Mouse (Mus musculus) kidney, postnatal 14 days (tissue): Measurements from ENCODE around the gene Bmpr1a.
A peak's percentile ranks its signal among the peaks of the same experiment; 100 is the strongest.

ENCODE experiments used
- DNase-seq: peaks from one replicate; pipeline ENCODE4 v3.0.0; 2022; ENCODE audit warnings: mixed read lengths

Bmpr1a gene

DNA sequence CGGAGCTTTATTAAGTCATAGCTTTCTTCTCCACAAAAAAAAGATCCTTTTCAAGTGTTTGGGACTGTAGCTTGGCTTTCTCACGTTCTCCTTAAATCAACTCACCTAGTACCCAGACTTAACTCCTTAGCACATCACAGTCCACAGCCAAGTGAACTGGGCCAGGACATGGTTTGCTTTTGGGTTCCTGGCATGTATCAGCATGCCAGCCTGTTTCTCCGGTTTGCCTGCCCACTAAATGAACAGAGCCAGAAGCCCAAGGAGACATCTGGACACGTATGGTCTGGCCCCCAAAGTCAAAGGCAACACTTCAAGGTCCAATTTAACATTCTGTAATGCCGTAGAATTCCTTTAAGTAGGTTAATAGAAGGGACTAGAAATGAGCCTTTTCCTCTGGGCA, 1.2 kb upstream of the Bmpr1a start:
- no peak for DNase-seq

DNA sequence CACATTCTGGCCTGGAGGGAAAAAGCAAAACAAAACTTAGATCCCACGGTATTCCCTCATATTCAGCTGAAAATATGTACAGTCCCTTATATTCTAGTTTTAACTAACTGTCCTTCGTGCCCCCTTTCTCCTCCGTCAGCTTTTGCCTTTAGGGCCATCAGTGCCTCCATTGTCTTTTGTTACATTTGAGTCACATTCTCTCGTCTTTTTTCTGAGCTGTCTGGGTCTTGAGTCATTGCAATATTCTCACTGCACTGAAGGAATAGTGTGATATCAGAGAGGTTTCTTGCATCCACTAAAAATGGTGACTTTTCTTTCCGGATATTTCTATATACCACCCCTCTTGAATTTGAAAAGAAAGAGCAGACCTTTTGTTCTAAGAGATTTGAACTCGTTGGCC, 618 bp upstream of the Bmpr1a start:
- no peak for DNase-seq

DNA sequence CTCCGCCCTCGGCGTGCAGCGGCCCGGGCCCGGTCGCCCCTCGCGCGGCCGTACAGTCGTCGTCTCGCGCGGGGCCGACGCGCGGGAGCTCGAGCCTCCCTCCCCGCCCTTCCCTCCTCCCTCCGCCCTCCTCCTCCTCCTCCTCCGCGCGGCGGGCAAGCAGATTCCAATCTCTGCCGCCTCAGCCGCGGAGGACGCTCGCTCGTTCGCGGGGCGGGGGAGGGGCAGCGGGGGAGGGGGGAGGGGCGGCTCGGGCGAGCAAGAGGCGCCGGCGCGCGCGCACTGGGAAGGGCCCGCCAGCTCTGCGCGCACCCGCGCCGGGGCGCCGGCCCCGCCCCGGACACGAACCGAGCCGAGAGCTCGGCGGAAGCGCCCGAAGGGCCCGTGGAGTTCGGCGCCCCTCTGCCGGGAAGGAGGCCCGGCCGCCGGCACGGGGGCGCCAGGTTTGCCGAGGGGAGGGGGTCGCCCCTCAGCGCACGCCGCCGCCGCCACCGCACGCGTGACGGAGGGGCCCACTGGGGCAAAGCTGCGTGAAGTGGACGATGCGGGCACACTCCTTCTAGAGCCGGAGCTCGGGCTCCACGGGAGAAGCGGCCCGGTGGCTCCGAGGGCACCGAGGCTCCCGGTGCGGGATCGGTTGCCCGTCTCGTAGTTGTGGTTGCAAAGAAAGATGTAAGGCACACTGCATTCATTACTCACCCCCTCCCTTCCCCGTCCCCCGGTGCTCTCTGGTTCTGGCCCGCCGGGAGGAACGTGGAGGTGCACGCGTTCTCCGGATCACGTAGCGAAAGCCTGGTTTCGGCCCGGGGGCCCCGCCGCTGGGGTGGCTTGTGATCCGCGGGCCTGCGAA, 441 bp downstream of the Bmpr1a start:
- DNase-seq = peak; percentile 95

DNA sequence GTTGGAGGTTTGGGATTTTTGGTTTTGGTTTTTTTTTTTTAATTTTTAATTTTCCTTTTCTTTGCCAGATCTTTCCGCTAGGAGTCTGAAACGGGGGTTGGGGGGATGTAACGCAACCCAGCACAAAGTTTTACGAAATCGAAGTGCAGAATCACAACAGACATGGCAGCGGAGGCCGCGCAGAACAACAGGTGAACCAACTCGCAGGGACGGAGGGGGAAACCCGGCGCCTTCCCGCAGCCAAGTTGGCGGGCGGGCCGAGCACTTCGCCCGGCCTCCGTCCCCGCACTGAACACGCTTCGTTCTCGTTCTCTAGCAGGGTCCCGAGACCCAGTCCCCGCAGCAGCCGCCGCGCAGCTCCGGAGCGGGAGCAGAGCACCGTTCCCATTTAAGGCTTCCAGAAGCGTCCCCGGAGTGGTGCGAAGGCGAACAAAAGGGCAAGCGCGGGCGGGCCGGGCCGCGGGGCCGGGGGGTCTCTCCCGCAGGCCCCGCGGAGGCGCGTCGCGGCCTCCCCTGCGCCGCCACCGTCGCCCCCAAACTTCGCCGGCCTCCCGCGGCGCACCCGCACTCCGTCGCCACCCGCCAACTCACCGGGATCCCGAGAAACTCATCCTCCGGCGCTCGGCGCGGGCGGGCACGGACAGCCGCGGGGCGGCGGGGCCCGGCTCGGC, 1.2 kb downstream of the Bmpr1a start:
- DNase-seq = peak; percentile 57

DNA sequence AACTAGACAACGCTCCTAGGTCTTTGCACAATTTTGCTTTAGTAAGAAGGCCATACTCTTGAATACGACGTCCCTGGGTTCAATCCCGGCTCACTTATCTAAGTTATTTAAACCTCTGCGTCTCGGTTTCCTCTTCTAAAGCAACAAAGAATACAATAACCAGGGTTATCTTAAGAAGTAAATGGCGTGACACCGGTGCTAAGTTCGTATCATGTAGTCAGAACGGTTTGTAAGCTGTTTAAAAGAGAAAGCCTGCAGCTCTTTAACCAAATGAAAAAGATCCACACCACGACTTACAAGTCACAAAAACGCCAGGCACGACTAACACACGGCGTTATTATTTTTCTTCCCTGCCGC, 1.7 kb downstream of the Bmpr1a start:
- no peak for DNase-seq

DNA sequence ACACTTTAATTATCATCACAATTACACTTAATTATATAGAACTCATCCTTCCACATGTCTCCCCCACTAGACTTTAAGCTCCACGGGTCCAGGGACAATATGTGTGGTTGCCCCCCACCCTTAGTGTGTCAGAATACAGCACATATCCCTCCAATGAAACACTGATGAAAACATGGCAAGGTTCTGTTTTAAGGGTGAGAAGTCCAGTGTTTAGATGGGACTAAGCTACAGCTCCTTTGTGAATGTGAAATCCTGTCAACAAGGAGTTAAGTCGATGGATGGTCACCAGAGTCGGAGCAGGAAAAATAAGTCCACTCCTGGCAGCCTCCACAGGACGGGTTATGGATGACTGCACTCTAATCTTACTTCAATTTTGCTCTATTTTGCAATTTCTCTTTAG, 2.8 kb downstream of the Bmpr1a start:
- DNase-seq = no peak

DNA sequence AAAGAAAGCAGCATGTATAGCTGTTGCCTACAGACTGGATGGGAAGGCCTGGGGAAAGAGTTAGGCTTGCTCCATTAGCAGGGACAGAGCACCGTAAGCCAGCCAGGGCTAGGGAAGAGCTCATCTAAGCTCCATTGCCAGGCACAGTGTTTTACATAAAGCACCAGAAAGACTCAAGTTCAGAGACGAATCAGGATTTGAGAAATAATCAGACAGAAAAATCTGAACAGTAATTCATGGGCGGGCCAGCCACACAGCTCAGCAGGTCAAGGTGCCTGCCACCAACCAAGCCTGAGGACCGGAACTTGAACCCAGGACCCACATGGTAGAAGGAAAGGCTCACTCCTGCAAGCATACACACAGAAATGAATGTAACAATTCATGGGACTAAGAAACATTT, 3.5 kb downstream of the Bmpr1a start:
- DNase-seq = no peak

DNA sequence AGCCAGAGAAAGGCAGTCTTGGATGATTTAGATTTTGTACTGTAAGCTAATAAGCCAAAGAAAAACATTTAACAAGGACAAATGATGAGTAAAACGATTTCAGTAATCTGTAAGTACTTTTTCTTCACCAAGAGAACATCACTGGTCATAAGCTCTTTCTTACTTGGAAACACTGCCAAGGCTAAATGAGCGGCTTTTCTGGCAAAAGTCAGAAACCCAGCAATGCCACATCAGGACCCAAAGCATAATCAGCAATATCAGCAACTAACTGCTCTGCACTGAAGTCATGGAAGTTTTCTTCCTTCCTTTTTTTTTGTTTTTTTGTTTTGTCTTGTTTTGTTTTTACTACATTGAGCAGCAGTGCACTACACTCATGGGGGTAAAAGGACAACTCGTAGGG, 5.8 kb downstream of the Bmpr1a start:
- DNase-seq = no peak

DNA sequence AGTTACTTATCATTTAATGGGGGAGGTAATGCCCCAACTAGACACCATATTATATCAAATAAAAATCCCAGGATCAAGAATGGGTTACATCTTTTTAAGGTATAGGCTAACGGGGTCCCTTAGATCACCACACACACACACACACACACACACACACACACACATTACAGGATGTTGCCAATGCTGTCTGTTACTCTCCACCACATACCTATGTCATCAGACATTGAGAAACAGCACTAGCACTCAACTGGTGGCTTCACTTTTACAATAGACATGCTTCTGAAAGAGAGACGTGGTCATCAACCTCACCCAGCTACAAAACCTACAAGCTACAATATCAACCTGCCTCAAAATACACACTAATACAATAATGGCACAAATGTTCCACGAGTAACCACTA, 9.5 kb downstream of the Bmpr1a start:
- no peak for DNase-seq

DNA sequence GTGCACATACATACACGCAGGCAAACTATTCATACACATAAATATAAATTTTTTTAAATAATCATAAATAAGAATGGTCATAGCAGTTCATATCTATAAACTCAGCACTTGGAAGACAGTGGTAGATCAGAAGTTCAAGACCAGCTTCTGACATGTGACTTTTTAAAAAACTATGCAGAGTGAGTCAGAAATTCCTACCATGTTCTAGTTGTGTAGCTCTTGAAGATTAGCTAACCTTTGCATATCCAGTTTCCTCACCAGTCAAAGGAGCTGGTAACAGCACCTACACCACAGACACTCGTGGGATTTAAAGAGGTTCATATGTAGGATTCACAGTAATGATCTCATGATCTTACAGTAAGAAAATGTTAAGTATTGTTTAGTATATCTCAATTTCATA, 10.5 kb downstream of the Bmpr1a start:
- DNase-seq = no peak

DNA sequence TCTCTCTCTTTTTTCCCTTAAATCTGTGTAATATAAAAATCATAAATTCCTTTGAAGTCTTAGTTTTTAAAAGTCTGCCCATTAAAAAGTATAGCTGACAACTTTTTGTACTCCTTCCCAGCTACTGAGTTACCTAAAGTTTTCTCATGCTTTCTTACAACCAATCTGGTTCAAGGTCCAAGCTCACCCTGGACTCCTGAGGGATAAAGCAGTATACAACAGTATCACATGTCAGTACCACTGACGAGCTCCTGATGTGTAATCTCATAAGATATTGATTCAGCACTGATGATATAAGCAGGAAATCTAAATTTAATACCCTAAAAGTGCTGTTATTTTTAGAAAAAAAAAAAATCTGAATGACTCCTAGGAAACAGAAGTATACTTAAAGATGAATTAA, 12.2 kb downstream of the Bmpr1a start:
- DNase-seq = no peak

DNA sequence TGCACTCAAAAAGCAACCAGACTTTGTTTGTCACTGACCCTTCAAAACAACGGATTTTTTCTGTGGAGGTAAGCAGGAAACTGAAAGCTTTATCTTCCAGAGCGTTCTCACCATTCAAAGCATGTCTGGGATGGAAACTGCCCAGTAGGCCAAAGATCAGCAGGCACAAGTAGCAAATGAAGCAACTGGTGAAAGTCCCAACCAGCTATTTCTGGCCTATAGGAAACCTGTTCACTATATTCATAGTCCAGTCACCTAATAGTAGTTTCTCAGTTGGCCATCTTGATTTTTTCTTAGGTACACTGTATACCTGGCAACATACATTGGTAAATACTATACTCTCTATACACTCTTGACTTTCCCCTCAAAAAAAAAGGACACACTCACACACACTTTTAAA, 13.2 kb downstream of the Bmpr1a start:
- DNase-seq = no peak

DNA sequence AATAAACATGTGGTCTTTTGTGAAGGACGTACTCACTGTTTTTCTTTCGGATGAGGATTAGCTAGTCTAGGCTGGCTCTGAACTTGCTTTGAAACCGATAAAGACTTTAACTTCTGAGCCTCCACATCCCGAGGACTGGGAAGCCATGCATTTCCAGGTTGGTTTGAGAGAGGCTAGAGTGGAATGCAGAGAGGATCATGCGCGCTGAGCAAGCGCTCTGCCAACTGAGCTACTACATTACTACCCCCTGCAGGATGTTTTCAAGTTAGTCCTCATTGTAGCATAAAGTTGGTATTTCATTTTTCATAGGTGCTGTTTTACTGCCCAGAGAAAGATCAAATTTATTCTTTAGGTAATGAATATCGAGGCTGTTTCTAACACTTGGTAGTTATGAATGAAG, 17.0 kb downstream of the Bmpr1a start:
- DNase-seq = no peak

DNA sequence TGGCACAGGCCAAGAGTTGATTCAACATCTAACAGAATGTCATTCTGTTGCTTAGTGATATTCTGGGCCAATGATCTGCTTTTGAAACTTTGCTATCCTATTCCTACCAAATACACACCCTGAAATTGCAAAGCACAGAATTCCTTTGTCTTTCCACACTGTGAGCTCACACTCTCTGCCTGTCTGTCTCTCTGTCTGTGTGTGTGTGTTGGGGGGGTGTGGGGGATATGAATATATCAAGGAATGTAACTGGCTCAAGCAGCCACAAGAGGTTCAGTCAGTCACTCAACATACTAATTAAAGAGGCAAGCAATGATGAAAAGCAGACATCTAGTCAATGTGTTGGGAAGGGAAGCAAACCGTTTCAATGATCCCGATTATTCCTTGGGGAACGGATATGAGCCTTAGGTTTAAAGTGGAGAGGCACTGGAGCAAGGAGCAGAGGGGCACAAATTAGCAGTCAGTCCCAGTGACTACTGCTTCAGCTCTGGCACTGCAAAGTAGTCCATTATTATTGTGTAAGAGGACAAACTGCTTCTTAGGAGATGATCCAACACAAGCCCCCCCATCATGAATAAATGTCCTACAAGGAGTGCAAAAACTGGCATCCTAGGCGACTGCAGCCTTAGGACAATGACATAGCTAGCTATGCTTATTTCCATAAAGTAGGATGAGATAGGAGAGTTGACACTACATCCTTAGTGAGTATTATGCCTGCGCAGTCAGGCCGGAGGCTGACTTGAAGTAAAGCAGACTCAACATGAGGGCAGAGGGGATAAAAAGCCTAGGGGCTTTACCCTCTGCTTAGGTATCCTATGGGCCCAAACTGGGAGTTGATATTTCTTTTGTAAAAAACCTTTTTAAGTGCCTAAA, 19.4 kb downstream of the Bmpr1a start:
- DNase-seq = no peak

DNA sequence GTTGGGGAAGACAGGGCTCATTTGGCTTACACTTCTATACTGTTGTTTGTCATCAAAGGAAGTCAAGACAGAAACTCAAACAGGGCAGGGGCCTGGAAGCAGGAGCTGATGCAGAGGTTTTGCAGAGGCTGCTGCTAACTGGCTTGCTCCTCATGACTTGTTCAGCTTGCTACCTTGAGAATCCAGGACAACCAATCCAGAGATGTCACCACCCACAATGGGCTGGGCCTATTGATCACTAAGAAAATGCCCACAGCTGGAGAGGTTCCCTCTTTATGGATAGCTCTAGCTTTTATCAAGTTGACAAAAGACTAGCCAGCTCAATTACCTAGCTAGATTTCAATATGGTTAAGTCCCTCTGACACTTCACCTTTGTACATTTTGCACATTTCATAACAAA, 31.6 kb downstream of the Bmpr1a start:
- no peak for DNase-seq

DNA sequence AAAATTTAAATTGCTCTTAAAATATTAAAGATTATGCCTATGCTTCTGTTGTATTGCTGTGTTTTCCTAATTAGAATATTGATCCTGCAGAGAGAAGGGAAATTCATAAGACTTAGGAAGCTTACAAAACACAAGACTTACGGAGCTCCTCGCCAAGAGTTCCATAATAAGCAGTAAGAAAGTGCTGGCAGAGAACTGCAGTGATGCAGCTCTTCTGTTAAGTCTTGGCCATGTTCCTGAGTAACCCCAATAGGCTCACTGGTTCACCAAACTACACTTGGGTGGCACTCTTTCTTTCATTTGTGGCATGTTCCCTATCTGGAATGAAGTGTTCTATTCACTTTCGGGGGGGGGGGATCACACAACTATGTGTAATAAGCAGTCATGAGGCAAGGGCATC, 36.9 kb downstream of the Bmpr1a start:
- no peak for DNase-seq

DNA sequence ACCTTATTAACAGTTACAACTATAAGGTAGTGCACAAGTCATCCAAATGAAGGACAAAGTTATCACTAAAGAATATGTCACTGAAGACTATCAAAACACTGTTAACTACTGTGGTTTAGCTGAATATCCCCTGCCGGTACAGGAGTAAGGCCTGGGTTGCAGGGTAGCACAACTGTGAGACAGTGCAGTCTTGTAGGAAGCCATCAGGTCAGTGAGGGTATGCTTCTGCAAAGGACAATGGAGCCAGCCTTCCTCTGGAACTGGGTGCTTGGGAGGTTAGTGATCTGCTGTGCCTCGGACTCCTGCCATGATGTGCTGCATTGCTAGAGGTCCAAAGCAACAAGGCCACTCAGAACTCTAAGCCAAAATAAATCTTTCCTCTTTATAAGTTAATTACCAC, 43.8 kb downstream of the Bmpr1a start:
- DNase-seq = no peak

DNA sequence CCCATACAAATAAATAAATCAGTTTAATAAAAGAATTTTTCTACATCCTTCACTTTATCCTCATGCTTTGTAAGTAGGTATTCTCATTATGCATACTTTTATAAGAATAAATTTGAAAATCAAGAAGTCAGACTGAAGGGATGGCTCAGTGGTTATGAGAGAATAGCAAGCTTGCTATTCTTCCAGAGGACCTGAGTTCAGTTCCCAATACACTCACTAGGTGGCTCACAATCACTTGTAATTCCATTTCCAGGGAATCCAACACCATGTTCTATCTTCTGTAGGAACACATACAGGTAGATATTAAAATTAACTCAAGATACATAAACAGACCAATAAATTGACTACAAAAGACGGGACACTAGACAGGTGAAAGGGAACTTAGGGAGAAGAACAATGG, 44.3 kb downstream of the Bmpr1a start:
- DNase-seq = peak; percentile 67

DNA sequence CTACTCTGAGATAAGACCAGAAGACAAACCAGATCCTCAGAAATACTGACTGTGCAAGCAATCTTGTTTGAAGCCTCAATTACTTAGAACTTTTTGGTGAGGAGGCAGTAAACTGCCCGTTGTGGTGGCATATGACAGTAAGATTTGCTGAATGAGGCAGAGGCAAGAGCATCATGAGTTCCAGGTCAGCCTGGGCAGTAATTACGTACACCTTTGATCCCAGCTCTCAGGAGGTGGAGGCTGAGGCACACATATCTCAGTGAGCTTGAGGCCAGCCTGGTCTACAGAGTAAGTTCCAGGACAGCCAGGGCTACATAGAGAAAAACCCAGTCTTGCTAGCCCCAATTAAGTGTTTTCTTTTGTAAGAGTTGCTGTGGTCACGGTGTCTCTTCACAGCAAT, 48.9 kb downstream of the Bmpr1a start:
- DNase-seq = no peak

DNA sequence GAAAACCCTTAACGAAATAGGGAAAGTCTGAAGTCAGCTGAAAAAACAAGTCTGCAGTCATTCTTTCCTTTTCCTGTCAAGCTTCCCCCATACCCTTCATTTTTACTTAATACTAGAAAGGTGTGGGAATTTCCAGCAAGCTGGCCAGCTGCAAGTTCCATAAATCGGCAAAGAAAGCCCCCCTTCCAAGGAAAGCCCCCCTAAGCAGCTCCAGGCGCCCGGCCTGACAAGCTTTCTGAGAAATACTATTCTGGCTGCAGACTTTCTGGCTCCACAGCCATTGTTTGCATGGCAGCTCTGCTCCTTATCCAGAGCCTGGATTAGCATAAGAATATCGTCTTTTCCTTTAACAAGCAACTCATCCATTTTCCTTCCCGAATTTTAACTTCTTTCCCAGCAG, 49.5 kb downstream of the Bmpr1a start:
- no peak for DNase-seq

DNA sequence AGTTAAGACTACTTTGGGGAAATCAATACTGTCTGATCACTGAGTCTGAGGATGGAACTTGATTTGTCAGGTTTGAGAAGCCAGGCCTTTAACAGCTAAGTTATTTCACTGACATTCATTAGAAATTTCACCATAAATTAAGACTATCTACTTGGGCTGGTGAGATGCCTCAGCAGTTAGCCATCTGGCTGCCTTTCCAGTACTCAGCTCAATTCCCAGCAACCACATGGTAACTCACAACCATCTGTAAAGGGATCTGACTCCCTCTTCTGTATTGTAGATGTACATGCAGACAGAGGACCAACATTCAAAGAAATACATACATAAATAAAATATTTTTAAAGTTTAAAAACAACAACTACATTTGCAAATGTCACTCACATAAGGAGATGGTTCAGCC, 51.3 kb downstream of the Bmpr1a start:
- no peak for DNase-seq

DNA sequence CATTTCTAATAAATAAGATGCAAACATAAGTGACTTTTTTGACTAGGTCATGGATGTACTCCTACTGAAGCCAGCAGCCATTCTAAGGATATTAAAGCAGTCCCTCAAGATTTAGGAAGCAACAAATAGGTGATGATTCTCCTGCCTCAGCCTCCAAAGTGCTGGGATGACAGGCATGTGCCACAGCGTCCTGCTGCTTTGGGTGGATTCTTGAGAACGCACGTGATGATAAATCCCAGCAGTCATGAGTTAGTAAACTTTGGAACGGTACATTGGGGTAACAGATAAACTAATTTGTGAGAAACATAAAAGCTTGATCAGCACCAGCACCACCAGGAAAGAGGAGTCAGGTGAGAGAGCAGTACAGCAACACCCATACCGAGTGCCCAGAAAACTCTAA, 52.7 kb downstream of the Bmpr1a start:
- DNase-seq = no peak

DNA sequence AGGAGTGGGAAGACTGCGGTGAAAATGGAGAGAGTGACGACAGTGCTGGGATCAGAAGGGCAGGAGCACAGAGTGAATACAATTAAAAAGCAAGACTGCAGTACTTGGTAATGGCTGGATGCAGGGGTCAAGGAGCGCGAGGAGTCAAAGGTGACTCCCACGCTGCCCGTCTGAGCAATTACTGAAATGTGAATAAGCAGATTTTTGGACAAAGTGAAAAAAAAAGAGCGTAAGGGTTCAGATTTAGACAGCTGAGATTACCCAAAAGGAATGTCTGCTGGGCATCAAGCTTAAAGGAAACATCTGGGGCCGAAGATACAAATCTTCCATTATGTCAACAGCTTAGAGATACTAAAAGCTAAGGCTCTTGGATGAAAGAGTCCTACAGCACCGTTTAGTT, 53.3 kb downstream of the Bmpr1a start:
- peak; percentile 55 for DNase-seq

DNA sequence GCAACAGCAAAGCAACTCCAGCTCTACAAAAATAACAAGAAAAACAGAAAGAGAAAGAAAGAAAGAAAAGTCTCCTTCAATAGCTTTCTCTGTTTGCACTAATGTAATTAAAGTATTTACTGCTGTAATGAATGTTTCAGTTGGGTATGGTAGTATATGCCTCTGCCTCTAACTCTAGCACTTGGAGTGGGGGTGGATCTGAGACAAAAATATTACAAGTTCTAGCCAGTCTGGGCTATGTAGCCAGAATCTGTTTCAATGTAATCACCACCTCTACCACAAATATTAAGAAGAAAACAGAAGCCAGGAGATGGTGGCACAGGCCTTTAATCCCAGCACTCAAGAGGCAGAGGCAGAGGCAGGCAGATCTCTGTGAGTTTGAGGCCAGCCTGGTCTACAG, 54.7 kb downstream of the Bmpr1a start:
- DNase-seq = no peak
